Mouse (Mus musculus) liver, postnatal 0 days (tissue): ENCODE data around the gene Ceacam2. TPM values are rescaled to one million over a fixed set of nuclear protein-coding genes. Genes with fewer than 3 reads are reported as not detected.
"Not testable (repeated sequence)": the region's sequence is repeated elsewhere in the genome, so short reads cannot be mapped to it uniquely, and the experiment has no call there.

ENCODE experiments used
- ATAC-seq: fragments of 200-750 bp; cut with Nextera tagmentation; 2 replicates; pipeline ENCODE4 v1.8.0; 2017; ENCODE audit warnings: mild to moderate bottlenecking, moderate library complexity
- DNase-seq: peaks from one replicate; pipeline ENCODE4 v3.0.0-alpha.2; 2016
- H3K27ac ChIP-seq: fragments of 300-500 bp; sonication (generic); 2 replicates; pipeline ENCODE4 v1.5.1; 2014; ENCODE audit warnings: antibody characterized with exemption, moderate library complexity, mild to moderate bottlenecking, low read depth
- H3K27me3 ChIP-seq: fragments of 300-500 bp; sonication (generic); 2 replicates; pipeline ENCODE4 v1.6.1; 2014; ENCODE audit warnings: low read length, control low read depth, mixed read lengths; ENCODE audit not compliant: insufficient read depth
- H3K36me3 ChIP-seq: fragments of 300-500 bp; sonication (generic); replicated peaks from 2 replicates; pipeline ENCODE4 v1.6.1; 2014; ENCODE audit warnings: mild to moderate bottlenecking, control low read depth, low read length, moderate library complexity, mixed read lengths; ENCODE audit not compliant: insufficient read depth
- H3K4me1 ChIP-seq: fragments of 300-500 bp; sonication (generic); 2 replicates; pipeline ENCODE4 v1.6.1; 2014; ENCODE audit warnings: antibody characterized with exemption, mild to moderate bottlenecking, control low read depth; ENCODE audit not compliant: insufficient read depth
- H3K4me2 ChIP-seq: fragments of 300-500 bp; sonication (generic); 2 replicates; pipeline ENCODE4 v1.6.1; 2014; ENCODE audit warnings: low read depth, mild to moderate bottlenecking, low read length, moderate library complexity, mixed read lengths
- H3K4me3 ChIP-seq: fragments of 300-500 bp; sonication (generic); 2 replicates; pipeline ENCODE4 v1.5.1; 2014; ENCODE audit warnings: low read depth, low read length
- H3K9ac ChIP-seq: fragments of 300-500 bp; sonication (generic); replicated peaks from 2 replicates; pipeline ENCODE4 v1.6.1; 2014; ENCODE audit warnings: mild to moderate bottlenecking, moderate library complexity
- H3K9me3 ChIP-seq: fragments of 300-500 bp; sonication (generic); 2 replicates; pipeline ENCODE4 v1.6.1; 2016; ENCODE audit warnings: mild to moderate bottlenecking, control low read depth, low read length, mixed read lengths
- CTCF ChIP-seq: sonication (generic); IDR thresholded peaks from 2 replicates; pipeline ENCODE4 v1.5.1; 2016; ENCODE audit warnings: antibody characterized with exemption, low read depth
- EP300 ChIP-seq: IDR thresholded peaks from 2 replicates; pipeline ENCODE4 v1.6.1; 2016; ENCODE audit warnings: antibody characterized with exemption, low read depth, mild to moderate bottlenecking
- WGBS: fragments of 180-500 bp; shearing (Covaris S2); extraction: QIAGEN DNeasy Blood & Tissue Kit; methylation state at CpG from one replicate; pipeline ENCODE4 v1.1.7; 2014; ENCODE audit not compliant: insufficient replicate concordance; 5-methylcytosine and 5-hydroxymethylcytosine counted together
- polyA plus RNA-seq: library from polyadenylated mRNA; unstranded; fragments of >200 nt; fragmentation: Nextera tagmentation; extraction: Ambion mirVana; gene quantifications from 2 replicates; pipeline ENCODE4 v1.2.1, GENCODE M21; 2015

Gene Ceacam2
- polyA plus RNA-seq, result 0.08 TPM in 1 of 2 replicates, not detected in the other

- not testable (repeated sequence) for DNase-seq, H3K27ac ChIP-seq
- 41% methylated on average over 3 of the region's 3 CpGs for WGBS
Observed at GRCm38 (mm10) chr7:25539376-25539907, at the start of gene Ceacam2. Ceacam2 (minus strand) TSS chr7:25539857.

DNA sequence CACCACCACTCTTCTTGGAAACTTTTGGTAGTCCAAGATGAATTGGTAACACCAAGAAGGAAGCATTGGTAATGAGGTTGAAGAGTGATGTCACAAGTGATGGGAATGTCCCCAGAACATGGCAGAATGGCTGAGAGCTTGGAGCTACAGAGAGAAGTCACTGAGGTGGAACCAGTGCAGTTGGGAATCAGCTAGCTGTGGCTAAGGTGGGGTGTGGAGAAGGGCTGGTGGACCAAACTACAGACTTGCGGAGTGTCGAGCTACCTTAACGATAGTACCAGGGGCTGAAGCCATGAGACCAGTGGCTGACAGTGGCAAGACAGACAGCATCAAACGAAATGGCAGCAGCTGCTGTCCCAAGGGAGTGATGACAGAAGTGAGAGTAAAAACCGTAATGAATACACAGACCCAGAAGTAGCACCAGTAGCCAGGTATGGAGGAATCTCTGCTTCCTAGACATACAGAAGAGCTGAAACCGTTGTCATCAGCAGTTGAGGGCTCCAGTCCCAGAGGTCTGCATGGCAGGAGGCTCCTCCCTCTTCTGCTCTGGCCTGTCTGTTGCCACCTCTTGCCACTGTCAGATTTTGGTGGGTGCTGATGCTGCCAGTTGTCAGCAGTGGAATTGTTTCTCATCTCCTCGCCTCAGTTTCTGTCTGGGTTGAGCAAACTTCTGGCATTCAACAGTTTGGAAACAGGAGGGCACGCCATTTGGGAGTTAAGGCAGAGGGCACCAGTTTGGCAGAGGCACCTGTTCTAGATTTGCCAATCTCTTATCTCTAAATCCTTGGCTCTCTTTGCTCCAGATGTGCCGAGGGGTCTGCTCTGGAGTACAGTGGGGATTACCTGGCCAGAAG lies 45.9 kb upstream of the Ceacam2 start:
- H3K9ac ChIP-seq, result no peak overlapping the region
- TF ChIP-seq CTCF, result no peak
- no peak for TF ChIP-seq EP300
- no peak overlapping the region for H3K27ac ChIP-seq
- H3K27me3 ChIP-seq, result no peaks in the 10 kb centered on the region
- H3K9me3 ChIP-seq, result no peaks in the 10 kb centered on the region
- no peak overlapping the region for H3K4me3 ChIP-seq
- ATAC-seq (no peak), DNase-seq (no peak)
- no peaks in the 10 kb centered on the region for H3K4me1 ChIP-seq
- 64% methylated on average over 9 of the region's 9 CpGs for WGBS
- H3K36me3 ChIP-seq, result no peaks in the 10 kb centered on the region
- no peak overlapping the region for H3K4me2 ChIP-seq

More at GRCm38 (mm10) chr7:25539376-25539907, at the start of gene Ceacam2:
- H3K4me2 ChIP-seq, H3K27me3 ChIP-seq, H3K9ac ChIP-seq, H3K9me3 ChIP-seq, ATAC-seq, H3K4me1 ChIP-seq, H3K36me3 ChIP-seq, H3K4me3 ChIP-seq: not testable (repeated sequence)

- DNase-seq, result no peak
- no peak for ATAC-seq
- Histone ChIP-seq H3K9ac (no peak overlapping the region), H3K27me3 (no peaks in the 10 kb centered on the region), H3K27ac (no peak overlapping the region), H3K4me2 (no peak overlapping the region), H3K4me1 (no peaks in the 10 kb centered on the region), H3K9me3 (no peaks in the 10 kb centered on the region), H3K4me3 (no peak overlapping the region), H3K36me3 (no peaks in the 10 kb centered on the region)
- 71% methylated on average over 5 of the region's 5 CpGs for WGBS
- TF ChIP-seq EP300 (no peak), CTCF (no peak)
Observed at GRCm38 (mm10) chr7:25584651-25585050, 45.0 kb upstream of the Ceacam2 start.

DNA sequence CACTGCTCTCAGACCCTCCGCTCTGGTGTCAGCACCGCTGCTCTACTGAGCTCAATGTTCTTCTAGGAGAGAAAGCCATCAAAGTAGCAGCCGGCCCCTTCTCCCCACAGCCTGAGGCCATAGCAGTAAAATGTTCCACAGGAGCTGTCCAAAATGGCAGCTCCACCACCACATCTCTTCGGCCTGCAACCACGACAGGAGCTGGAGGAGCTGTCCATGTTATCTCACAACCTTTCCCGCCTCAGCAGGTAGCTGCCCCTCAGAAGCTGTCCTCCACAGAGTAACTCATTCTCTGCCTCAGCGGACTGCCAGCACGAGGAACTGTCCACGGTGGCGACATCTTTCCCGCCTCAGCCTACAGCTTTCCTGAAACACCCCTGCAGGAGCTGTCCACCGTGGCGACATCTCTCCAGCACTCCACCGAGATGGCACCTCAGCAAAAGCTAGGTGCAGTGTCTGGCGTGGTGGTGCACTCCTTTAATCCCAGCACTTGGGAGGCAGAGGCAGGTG lies 42.7 kb upstream of the Ceacam2 start:
- DNase-seq, result no peak
- H3K4me2 ChIP-seq, result no peak overlapping the region
- H3K27me3 ChIP-seq, result no peaks in the 10 kb centered on the region
- H3K36me3 ChIP-seq, result no peaks in the 10 kb centered on the region
- ATAC-seq, result no peak
- H3K4me3 ChIP-seq, result no peak overlapping the region
- TF ChIP-seq EP300, result no peak
- TF ChIP-seq CTCF, result no peak
- WGBS, result 73% methylated on average over 15 of the region's 15 CpGs
- H3K4me1 ChIP-seq, result no peaks in the 10 kb centered on the region
- H3K27ac ChIP-seq, result no peak overlapping the region
- no peak overlapping the region for H3K9ac ChIP-seq
- no peaks in the 10 kb centered on the region for H3K9me3 ChIP-seq

DNA sequence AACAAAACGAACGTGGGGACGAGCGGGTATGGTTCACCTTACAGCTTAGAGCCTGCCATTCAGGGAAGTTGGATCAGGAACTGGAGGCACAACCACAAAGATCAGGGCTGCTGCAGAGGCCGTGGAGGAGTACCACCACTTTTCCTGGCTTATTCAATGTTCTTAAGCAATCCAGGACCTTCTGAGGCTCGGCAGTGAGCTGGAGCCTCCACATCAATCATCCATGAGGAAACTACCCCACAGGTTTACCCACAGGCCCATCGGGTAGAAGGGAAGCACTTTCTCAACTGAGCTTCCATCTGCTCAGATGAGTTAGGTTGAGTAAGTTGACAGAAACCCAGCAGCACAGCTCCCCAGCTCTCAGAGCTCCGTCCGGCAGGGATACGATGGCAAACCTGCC lies 39.8 kb upstream of the Ceacam2 start:
- WGBS, result 64% methylated on average over 10 of the region's 10 CpGs
- ATAC-seq, result no peak

GRCm38 (mm10) chr7:25576793-25577437 lies 37.3 kb upstream of the Ceacam2 start:
- not testable (repeated sequence) for DNase-seq
- 59% methylated on average over 12 of the region's 14 CpGs for WGBS
- peak; percentile 76 for ATAC-seq

More for the DNA sequence above, 39.8 kb upstream of the Ceacam2 start:
- 0 out of 2 replicates have a peak, but pooled peaks cover 6% of the 10 kb centered on the region for H3K4me1 ChIP-seq
- no peak overlapping the region for H3K27ac ChIP-seq
- H3K4me2 ChIP-seq, result no peak overlapping the region
- H3K9ac ChIP-seq, result no peak overlapping the region
- H3K27me3 ChIP-seq, result no peaks in the 10 kb centered on the region
- TF ChIP-seq EP300 (no peak), CTCF (no peak)
- no peak for DNase-seq
- H3K36me3 ChIP-seq, result no peaks in the 10 kb centered on the region
- no peaks in the 10 kb centered on the region for H3K9me3 ChIP-seq
- H3K4me3 ChIP-seq, result no peak overlapping the region

DNA sequence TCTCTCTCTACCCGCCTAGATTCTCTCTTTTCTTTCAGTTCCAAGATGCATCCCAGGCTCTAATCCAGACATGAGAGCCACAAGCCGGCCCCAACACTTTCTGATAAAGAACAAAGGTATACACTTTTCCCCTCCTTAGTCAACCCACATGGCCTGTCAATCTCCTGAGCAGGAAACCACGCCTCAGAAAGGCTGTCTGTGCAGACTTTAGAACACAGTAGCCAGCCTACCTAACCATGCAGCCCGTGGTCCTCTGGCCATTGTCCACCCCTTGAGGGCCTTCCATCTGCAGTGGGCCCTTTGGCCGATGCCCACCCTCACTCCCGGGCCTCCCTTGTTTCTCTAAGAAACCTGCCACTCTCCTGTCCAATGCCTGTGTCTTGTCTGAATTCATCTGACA lies 36.7 kb upstream of the Ceacam2 start:
- H3K4me2 ChIP-seq, H3K9ac ChIP-seq, ATAC-seq, DNase-seq, H3K4me1 ChIP-seq, H3K9me3 ChIP-seq, H3K4me3 ChIP-seq, H3K27me3 ChIP-seq, H3K36me3 ChIP-seq: not testable (repeated sequence)
- peak overlapping the region; percentile 64 for H3K27ac ChIP-seq
- 31% methylated on average over 6 of the region's 6 CpGs for WGBS

More at GRCm38 (mm10) chr7:25576793-25577437, 37.3 kb upstream of the Ceacam2 start:
- H3K4me2 ChIP-seq, H3K9me3 ChIP-seq, H3K9ac ChIP-seq, H3K4me1 ChIP-seq, H3K4me3 ChIP-seq, H3K36me3 ChIP-seq, H3K27me3 ChIP-seq: not testable (repeated sequence)
- peak overlapping the region; percentile 64 for H3K27ac ChIP-seq
